Mouse (Mus musculus): ENCODE data around the gene Emilin2.

- TF ChIP-seq GATA1 (IDR thresholded peaks at IDR 0.05; ENCODE audit: low read length) (no peak), TAL1 (IDR thresholded peaks at IDR 0.05; ENCODE audit: low read length) (no peak)
Measured at GRCm38 (mm10) chr17:71233210-71233609, 78.6 kb downstream of the Emilin2 start.
